Mouse (Mus musculus) lung, postnatal 0 days (tissue): ENCODE data around the gene Syndig1. TPM values are rescaled to one million over a fixed set of nuclear protein-coding genes. Genes with fewer than 3 reads are reported as not detected.

Experiments
- ATAC-seq: fragments of 200-750 bp; cut with Nextera tagmentation; 2 replicates; pipeline ENCODE4 v1.8.0; 2017; ENCODE audit warnings: moderate library complexity
- DNase-seq: peaks from one replicate; pipeline ENCODE4 v3.0.0-alpha.2; 2016; ENCODE audit warnings: low spot score
- H3K27ac ChIP-seq: fragments of 300-500 bp; sonication (generic); 2 replicates; pipeline ENCODE4 v1.5.1; 2014; ENCODE audit warnings: antibody characterized with exemption, mild to moderate bottlenecking, low read length, mixed read lengths
- H3K27me3 ChIP-seq: fragments of 300-500 bp; sonication (generic); replicated peaks from 2 replicates; pipeline ENCODE4 v1.6.1; 2014; ENCODE audit warnings: low read length, mixed read lengths; ENCODE audit not compliant: insufficient read depth
- H3K36me3 ChIP-seq: fragments of 300-500 bp; sonication (generic); 2 replicates; pipeline ENCODE4 v1.6.1; 2014; ENCODE audit warnings: low read length, mixed read lengths; ENCODE audit not compliant: insufficient read depth
- H3K4me1 ChIP-seq: fragments of 300-500 bp; sonication (generic); 2 replicates; pipeline ENCODE4 v1.6.1; 2014; ENCODE audit warnings: antibody characterized with exemption, low read depth, low read length, mixed read lengths; ENCODE audit not compliant: insufficient read depth
- H3K4me2 ChIP-seq: fragments of 300-500 bp; sonication (generic); replicated peaks from 2 replicates; pipeline ENCODE4 v1.6.1; 2014; ENCODE audit warnings: low read depth, mild to moderate bottlenecking, low read length, moderate library complexity, mixed read lengths
- H3K4me3 ChIP-seq: fragments of 300-500 bp; sonication (generic); 2 replicates; pipeline ENCODE4 v1.5.1; 2014; ENCODE audit warnings: low read depth, low read length
- H3K9ac ChIP-seq: fragments of 300-500 bp; sonication (generic); replicated peaks from 2 replicates; pipeline ENCODE4 v1.6.1; 2014; ENCODE audit warnings: low read depth, mild to moderate bottlenecking
- H3K9me3 ChIP-seq: fragments of 300-500 bp; sonication (generic); 2 replicates; pipeline ENCODE4 v1.6.1; 2016; ENCODE audit warnings: low read length, mixed read lengths
- CTCF ChIP-seq: IDR thresholded peaks from 2 replicates; pipeline ENCODE4 v1.5.1; 2016; ENCODE audit warnings: antibody characterized with exemption, mild to moderate bottlenecking
- EP300 ChIP-seq: IDR thresholded peaks from 2 replicates; pipeline ENCODE4 v1.6.1; 2016; ENCODE audit warnings: antibody characterized with exemption, mild to moderate bottlenecking, control low read depth
- WGBS: fragments of 180-500 bp; shearing (Covaris S2); extraction: QIAGEN DNeasy Blood & Tissue Kit; methylation state at CpG from one replicate; pipeline ENCODE4 v1.1.7; 2014; 5-methylcytosine and 5-hydroxymethylcytosine counted together
- polyA plus RNA-seq: library from polyadenylated mRNA; unstranded; fragments of >200 nt; fragmentation: Nextera tagmentation; extraction: Ambion mirVana; gene quantifications from 2 replicates; pipeline ENCODE4 v1.2.1, GENCODE M21; 2015

Gene Syndig1
- polyA plus RNA-seq, 1 experiment from 2014 or later, result 0.68 TPM

- no peak overlapping the region for H3K4me3 ChIP-seq
Observed at GRCm38 (mm10) chr2:149998373-149999108, 169.5 kb downstream of the Syndig1 start.

DNA sequence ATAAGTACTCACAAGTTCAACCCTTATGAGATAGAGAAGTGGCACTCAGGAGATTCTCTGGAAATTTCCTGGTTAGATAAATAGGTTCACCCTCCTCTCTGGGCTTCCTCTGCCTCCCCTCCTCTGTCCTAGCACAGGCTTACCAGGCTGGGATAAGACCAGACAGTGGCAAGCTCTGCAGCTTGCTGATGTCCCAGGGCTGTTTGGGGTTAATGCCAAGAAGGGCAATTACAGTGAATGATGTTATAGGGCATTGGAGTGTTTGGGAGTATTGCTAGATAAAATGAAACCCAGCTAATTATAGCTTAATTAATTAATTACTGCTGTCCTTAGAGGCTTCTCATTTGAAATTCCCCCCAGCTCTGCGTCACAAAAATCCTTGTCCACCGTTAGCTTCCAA, 171.6 kb downstream of the Syndig1 start:
- no peak overlapping the region for H3K4me3 ChIP-seq
- no peak overlapping the region for H3K27ac ChIP-seq
- H3K27me3 ChIP-seq, result no peaks in the 10 kb centered on the region
- H3K4me1 ChIP-seq, result 0 out of 2 replicates have a peak, but pooled peaks cover 3% of the 10 kb centered on the region
- DNase-seq (no peak), ATAC-seq (no peak)
- no peak for TF ChIP-seq CTCF
- no peak for TF ChIP-seq EP300
- H3K4me2 ChIP-seq, result no peak overlapping the region
- 68% methylated on average over 2 of the region's 2 CpGs for WGBS
- H3K36me3 ChIP-seq, result no peaks in the 10 kb centered on the region
- H3K9ac ChIP-seq, result no peak overlapping the region
- no peaks in the 10 kb centered on the region for H3K9me3 ChIP-seq

More at GRCm38 (mm10) chr2:149998373-149999108, 169.5 kb downstream of the Syndig1 start:
- no peak overlapping the region for H3K9ac ChIP-seq
- H3K27me3 ChIP-seq, result no peaks in the 10 kb centered on the region
- 68% methylated on average over 4 of the region's 4 CpGs for WGBS
- no peak overlapping the region for H3K4me2 ChIP-seq
- no peak overlapping the region for H3K27ac ChIP-seq
- DNase-seq, result no peak
- H3K36me3 ChIP-seq, result no peaks in the 10 kb centered on the region
- no peak for ATAC-seq
- TF ChIP-seq EP300 (no peak), CTCF (no peak)
- 0 out of 2 replicates have a peak, but pooled peaks cover 3% of the 10 kb centered on the region for H3K4me1 ChIP-seq
- no peaks in the 10 kb centered on the region for H3K9me3 ChIP-seq

DNA sequence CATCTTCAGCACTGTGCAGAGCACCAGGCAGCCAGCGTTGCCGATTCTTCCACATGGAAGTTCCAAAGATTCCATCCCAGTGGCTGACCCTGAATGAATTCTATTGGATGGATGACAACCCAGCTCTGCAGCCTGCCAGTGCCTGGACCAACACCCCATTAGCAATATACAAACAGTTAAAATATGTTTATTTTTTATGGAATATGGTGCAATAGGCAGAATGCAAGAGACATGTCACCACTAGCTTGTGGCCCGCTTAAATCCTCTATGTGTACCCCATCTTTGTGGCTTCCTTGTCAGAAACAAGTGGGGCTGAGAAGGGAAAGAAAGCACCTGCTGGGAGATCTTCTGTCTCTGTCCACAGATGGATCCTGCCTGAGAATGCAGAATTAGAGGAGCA, 174.5 kb downstream of the Syndig1 start:
- H3K9me3 ChIP-seq, result no peaks in the 10 kb centered on the region
- WGBS, result 61% methylated on average over 3 of the region's 3 CpGs
- no peak overlapping the region for H3K9ac ChIP-seq
- H3K4me3 ChIP-seq, result no peak overlapping the region
- H3K4me1 ChIP-seq, result no peaks in the 10 kb centered on the region
- ATAC-seq, result peak; percentile 25; the same call in 1 of the 2 replicates
- peak; percentile 32 for DNase-seq
- H3K4me2 ChIP-seq, result no peak overlapping the region
- H3K36me3 ChIP-seq, result no peaks in the 10 kb centered on the region
- no peak for TF ChIP-seq EP300
- TF ChIP-seq CTCF, result no peak
- no peaks in the 10 kb centered on the region for H3K27me3 ChIP-seq
- H3K27ac ChIP-seq, result no peak overlapping the region

DNA sequence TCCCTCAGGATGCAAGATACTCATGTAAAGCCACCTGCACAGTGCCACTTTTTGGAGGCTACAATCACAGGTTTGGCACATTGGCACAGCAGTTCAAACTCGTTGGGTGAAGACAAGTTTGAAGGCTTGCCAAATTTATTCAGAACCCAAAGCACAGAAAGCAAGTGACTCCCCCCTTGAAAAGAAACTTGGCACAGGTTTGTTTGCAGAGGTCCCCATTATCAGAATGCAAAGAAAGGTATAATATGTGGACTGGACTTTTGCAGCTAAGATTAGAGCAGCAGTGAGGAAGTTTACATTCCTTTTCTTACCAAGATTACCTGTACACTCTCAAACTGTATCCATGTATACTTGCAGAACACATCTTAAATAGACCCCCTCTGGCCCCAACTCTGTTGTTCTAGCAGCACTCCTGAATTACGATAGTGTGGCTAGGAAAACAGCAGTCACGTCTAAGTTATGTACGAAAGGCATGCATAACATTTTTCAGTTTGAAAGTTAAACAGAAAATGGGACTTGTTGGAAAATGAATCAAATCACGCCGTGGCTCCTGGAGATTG, 183.9 kb downstream of the Syndig1 start:
- H3K36me3 ChIP-seq, result no peaks in the 10 kb centered on the region
- TF ChIP-seq EP300, result peak; percentile 82
- TF ChIP-seq CTCF, result no peak
- no peak overlapping the region for H3K9ac ChIP-seq
- whole genome bisulfite sequencing, result 38% methylated on average over 6 of the region's 6 CpGs
- H3K27ac ChIP-seq, result no peak overlapping the region
- DNase-seq (peak; percentile 31), ATAC-seq (peak; percentile 67)
- no peaks in the 10 kb centered on the region for H3K4me1 ChIP-seq
- H3K27me3 ChIP-seq, result no peaks in the 10 kb centered on the region
- H3K4me2 ChIP-seq, result no peak overlapping the region
- H3K4me3 ChIP-seq, result no peak overlapping the region
- no peaks in the 10 kb centered on the region for H3K9me3 ChIP-seq

- ATAC-seq, result no peak
- H3K4me3 ChIP-seq, result no peak overlapping the region
- H3K4me1 ChIP-seq, result no peaks in the 10 kb centered on the region
- no peak overlapping the region for H3K4me2 ChIP-seq
- no peaks in the 10 kb centered on the region for H3K9me3 ChIP-seq
- no peak overlapping the region for H3K27ac ChIP-seq
- no peaks in the 10 kb centered on the region for H3K36me3 ChIP-seq
- H3K9ac ChIP-seq, result no peak overlapping the region
- TF ChIP-seq CTCF (no peak), EP300 (no peak)
- 76% methylated on average over 4 of the region's 4 CpGs for WGBS
- H3K27me3 ChIP-seq, result no peaks in the 10 kb centered on the region
- DNase-seq, result no peak
Observed at GRCm38 (mm10) chr2:150013785-150014184, 184.8 kb downstream of the Syndig1 start.

GRCm38 (mm10) chr2:150016303-150016702, 187.3 kb downstream of the Syndig1 start:
- H3K27ac ChIP-seq, result no peak overlapping the region
- H3K27me3 ChIP-seq, result no peaks in the 10 kb centered on the region
- no peaks in the 10 kb centered on the region for H3K9me3 ChIP-seq
- no peaks in the 10 kb centered on the region for H3K36me3 ChIP-seq
- no peak overlapping the region for H3K4me3 ChIP-seq
- H3K9ac ChIP-seq, result no peak overlapping the region
- no peak for TF ChIP-seq CTCF
- no peak for TF ChIP-seq EP300
- 69% methylated on average over 5 of the region's 5 CpGs for WGBS
- DNase-seq, result no peak
- no peaks in the 10 kb centered on the region for H3K4me1 ChIP-seq
- H3K4me2 ChIP-seq, result no peak overlapping the region
- no peak for ATAC-seq
